Mouse (Mus musculus) megakaryocyte, embryonic 14.5 days (primary cell): ENCODE measurements at regions not wholly inside any gene's neighbourhood (a gene's known extent, or its start where the extent isn't known, plus 50 kb on each side); places are given as distances from the start of the nearest gene placed in this dataset.
A peak's percentile ranks its signal among the peaks of the same experiment; 100 is the strongest.

Experiments
- H3K27me3 ChIP-seq: replicated peaks from 2 replicates; pipeline ENCODE3; 2012; ENCODE audit warnings: inconsistent platforms
- H3K36me3 ChIP-seq: replicated peaks from 2 replicates; pipeline ENCODE3; 2012; ENCODE audit warnings: low read length, inconsistent platforms, mixed read lengths
- H3K4me1 ChIP-seq: 2 replicates; pipeline ENCODE4 v1.6.1; 2012; ENCODE audit warnings: inconsistent platforms
- H3K4me3 ChIP-seq: replicated peaks from 2 replicates; pipeline ENCODE3; 2012; ENCODE audit warnings: moderate library complexity, mild to moderate bottlenecking, inconsistent platforms
- H3K9me3 ChIP-seq: 2 replicates; pipeline ENCODE4 v1.6.1; 2012; ENCODE audit warnings: inconsistent platforms
- FLI1 ChIP-seq: IDR thresholded peaks from 2 replicates; pipeline ENCODE4 v1.6.1; 2012; ENCODE audit warnings: low read length, inconsistent platforms, mixed read lengths
- GATA1 ChIP-seq: IDR thresholded peaks from 3 replicates; pipeline ENCODE4 v1.6.1; 2012; ENCODE audit warnings: mixed read lengths, low read length, inconsistent platforms, borderline replicate concordance

DNA sequence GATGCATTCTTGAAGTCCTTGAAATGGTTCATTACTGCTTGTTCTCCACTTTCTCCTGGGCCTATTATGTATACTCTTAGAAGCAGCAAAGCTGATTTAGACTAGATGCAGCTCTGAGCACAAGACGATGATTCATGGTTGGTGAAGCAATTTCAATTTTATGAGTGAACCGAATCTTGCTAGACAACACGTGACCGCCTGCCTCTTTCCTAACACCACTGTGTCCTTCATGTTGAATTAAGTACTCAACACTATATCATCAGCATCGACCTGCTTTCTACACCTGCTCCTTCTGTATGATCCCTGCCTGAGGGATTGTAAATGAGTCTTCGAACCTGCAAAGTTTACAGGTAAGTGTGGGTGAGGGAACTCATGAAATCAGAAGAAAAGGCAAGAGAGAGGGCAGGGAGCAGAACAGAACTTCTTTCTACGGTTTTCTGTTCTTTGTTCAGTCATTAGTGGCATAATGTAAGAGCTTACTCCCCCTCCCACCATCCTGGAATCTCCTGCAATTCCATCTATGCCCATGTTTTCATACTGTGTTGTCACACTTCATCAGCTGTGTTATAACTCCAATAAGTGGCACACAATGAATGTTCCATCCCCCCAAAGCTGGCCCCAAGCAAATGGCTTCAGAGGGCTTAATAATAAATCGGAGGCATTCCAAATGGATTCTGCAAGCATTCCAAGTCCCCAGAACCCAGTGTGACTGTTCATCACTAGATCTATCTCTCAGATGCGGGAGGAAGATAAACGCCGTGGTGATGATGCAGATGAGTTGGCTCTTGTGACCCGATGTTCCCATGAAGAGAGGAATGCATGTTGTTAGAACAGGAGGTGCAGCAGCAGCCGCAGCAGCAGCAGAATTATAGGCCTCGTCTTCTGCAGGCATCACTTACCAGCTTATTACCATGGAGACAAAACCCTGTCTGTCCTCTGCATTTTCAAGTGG is 224.2 kb upstream of the Serp2 start:
- Histone ChIP-seq H3K27me3 (peaks cover 79% of the 10 kb centered on the region), H3K4me1 (peaks cover 18% of the 10 kb centered on the region), H3K9me3 (0 out of 2 replicates have a peak, but pooled peaks cover 5% of the 10 kb centered on the region), H3K36me3 (no peaks in the 10 kb centered on the region), H3K4me3 (peak overlapping the region; percentile 19)
- no peak for TF ChIP-seq GATA1
- TF ChIP-seq FLI1 = no peak

DNA sequence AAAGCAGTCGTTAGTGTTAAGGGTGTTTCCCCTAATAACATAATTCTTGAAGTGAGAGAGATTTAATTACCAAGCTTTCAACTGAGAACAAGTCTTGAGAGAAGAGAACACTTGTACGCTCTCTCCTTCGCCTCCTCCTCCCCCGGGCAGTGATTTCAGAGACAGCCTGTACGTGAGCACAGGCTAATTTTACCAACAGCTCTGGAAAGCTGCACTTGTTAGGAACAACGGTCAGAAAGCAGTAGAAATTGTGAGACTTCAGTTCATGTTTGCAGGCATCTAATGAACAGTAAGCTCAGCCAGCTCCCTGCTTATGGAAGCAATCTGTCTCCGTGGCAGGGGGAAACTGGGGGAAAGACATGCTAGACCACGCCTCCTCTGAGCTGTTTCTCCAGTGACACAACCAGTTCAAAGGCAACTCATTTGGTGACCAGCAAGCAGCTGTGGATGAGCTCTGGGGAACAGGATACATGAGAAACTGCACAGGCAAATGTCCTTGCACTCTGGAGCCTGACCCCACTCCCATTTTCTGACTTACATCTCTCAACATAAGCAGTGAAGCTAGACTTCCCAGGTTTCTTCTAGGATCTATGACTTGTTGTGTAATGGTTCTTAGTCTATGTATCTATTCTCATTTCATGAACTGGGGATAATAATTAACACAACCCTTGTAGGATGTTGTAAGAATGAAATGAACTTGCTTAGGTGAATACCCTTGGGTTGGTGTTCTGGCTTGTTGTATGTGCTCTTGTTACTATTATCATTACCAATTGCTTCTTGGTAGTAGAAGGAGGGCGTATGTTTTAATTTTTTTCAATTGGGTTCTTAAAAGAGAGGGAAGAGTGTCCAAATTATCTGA is 222.1 kb upstream of the Serp2 start:
- no peak for TF ChIP-seq FLI1
- TF ChIP-seq GATA1 = no peak
- Histone ChIP-seq H3K9me3 (0 out of 2 replicates have a peak, but pooled peaks cover 3% of the 10 kb centered on the region), H3K4me1 (peaks cover 30% of the 10 kb centered on the region)

DNA sequence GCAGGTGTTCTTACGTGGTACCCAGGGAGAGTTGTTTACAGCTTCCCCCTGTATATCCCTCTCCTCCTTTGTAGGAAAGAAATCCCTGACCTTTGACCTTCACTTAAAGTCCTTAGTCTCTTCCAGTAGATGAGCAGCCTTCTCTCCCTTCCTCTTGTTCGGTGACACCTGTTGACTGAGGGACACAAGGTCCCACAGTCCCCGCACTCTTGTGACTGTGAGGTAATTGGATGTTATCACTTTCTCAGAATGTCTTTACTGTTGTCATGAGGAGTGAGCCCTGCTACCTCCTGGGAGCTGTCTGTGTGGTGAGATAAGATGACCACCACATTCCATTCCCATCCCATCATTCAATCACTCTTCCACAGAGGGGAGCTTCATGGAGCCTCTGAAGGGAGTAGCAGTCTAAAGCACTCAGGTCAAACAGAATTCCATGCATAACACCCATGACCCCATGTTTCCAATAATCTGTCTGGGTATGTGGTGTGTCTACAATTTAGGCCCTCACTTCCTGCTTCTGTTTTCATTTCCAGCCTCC is 218.8 kb upstream of the Serp2 start:
- Histone ChIP-seq H3K27me3 (peaks cover 78% of the 10 kb centered on the region), H3K4me1 (peaks cover 20% of the 10 kb centered on the region), H3K36me3 (no peaks in the 10 kb centered on the region), H3K9me3 (0 out of 2 replicates have a peak, but pooled peaks cover 3% of the 10 kb centered on the region), H3K4me3 (no peak overlapping the region)
- no peak for TF ChIP-seq FLI1
- no peak for TF ChIP-seq GATA1

More for the DNA sequence above, 222.1 kb upstream of the Serp2 start:
- Histone ChIP-seq H3K36me3 (no peaks in the 10 kb centered on the region), H3K27me3 (peaks cover 76% of the 10 kb centered on the region), H3K4me3 (no peak overlapping the region)

DNA sequence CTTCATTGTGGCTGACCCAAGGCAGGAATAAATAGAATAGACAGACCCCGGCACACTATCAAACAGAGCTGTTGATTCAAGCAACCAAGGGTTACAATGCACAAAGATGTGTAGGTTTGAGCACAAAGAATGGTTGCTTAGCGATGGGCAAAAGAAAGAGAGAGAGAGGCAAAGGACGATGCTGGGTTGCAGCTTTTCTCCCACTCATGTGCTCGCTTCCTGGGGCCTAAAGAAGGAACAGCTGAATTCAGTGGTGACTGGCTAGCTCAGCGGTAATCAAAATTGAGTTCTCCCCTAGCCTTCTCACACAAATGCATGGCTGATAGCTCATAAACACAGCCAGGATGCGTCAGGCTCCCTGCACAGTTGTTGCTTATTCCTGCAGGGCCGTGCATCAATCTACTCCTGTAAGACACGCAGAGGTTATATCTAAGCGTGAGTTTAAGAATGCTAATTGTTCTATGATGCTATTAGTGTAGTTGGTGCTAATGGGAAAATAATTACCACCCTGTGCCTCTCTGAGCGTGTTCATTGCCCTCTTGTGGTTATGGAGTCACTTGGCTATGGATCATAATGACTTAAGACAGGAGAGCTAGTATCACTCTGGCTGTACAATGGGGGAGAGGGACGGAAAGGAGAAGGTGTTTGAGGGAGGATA is 216.2 kb upstream of the Serp2 start:
- Histone ChIP-seq H3K27me3 (peaks cover 69% of the 10 kb centered on the region), H3K36me3 (no peaks in the 10 kb centered on the region), H3K9me3 (no peaks in the 10 kb centered on the region), H3K4me1 (peaks cover 16% of the 10 kb centered on the region), H3K4me3 (no peak overlapping the region)
- no peak for TF ChIP-seq FLI1

GRCm38 (mm10) chr14:76770106-76770505 is 213.4 kb upstream of the Serp2 start:
- Histone ChIP-seq H3K36me3 (no peaks in the 10 kb centered on the region), H3K27me3 (peaks cover 75% of the 10 kb centered on the region), H3K4me3 (no peak overlapping the region), H3K9me3 (no peaks in the 10 kb centered on the region), H3K4me1 (peaks cover 12% of the 10 kb centered on the region)
- TF ChIP-seq GATA1 (no peak), FLI1 (no peak)

- Histone ChIP-seq H3K4me1 (peaks cover 31% of the 10 kb centered on the region), H3K27me3 (peaks cover 71% of the 10 kb centered on the region), H3K9me3 (no peaks in the 10 kb centered on the region), H3K4me3 (no peak overlapping the region), H3K36me3 (no peaks in the 10 kb centered on the region)
- TF ChIP-seq FLI1 (no peak), GATA1 (no peak)
Measured at GRCm38 (mm10) chr14:76767301-76767700, 210.6 kb upstream of the Serp2 start.

GRCm38 (mm10) chr14:76766186-76766713 is 209.6 kb upstream of the Serp2 start:
- Histone ChIP-seq H3K9me3 (no peaks in the 10 kb centered on the region), H3K4me3 (no peak overlapping the region), H3K36me3 (no peaks in the 10 kb centered on the region), H3K4me1 (peaks cover 38% of the 10 kb centered on the region), H3K27me3 (peaks cover 64% of the 10 kb centered on the region)
- no peak for TF ChIP-seq GATA1
- no peak for TF ChIP-seq FLI1

DNA sequence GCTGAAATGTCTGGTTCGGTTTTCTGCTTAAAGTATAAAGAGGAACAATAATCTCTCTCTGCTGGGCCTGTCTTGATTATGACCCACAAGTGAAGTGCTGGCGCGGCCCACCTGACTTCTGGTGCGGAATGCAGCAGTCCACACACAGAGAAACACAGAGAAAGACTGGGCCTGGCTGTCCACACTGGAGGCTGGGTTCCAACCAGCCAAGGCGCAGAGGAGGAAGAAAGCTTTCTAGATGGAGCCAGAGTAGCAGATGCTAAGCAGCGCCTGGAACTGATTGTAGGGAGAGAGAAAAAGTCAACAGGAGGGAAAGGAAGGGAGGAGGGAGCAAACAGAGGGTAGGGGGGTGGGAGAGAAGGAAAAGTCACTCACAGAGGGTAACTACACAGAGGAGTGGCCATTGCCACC is 208.4 kb upstream of the Serp2 start:
- H3K27me3 ChIP-seq = peaks cover 66% of the 10 kb centered on the region
- H3K4me3 ChIP-seq = no peak overlapping the region
- no peak for TF ChIP-seq GATA1
- H3K9me3 ChIP-seq = no peaks in the 10 kb centered on the region
- H3K4me1 ChIP-seq = peaks cover 45% of the 10 kb centered on the region
- H3K36me3 ChIP-seq = no peaks in the 10 kb centered on the region

DNA sequence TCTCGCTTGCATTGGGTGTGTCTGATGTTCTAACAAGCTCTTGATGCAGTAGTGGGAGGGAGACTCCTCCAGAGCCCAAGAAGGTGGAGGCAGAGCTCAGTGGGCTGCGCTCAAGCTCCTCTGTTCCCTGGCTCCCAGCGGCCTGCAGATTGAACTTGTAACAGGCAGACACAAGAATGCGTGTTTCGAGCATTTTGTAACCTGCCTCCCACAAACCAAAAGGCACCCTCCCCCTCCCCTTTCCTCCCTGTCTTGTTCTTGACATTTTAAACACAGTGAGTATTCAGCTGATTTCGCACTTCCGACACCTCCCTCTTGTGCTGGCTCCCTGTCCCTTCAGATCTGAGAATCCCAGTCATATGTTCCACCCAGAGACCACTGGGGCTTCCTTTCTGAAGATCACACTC is 207.7 kb upstream of the Serp2 start:
- Histone ChIP-seq H3K9me3 (no peaks in the 10 kb centered on the region), H3K4me3 (peak overlapping the region; percentile 28), H3K4me1 (peaks cover 47% of the 10 kb centered on the region), H3K36me3 (no peaks in the 10 kb centered on the region), H3K27me3 (peaks cover 66% of the 10 kb centered on the region)
- TF ChIP-seq GATA1 = no peak
- no peak for TF ChIP-seq FLI1
